Mouse (Mus musculus): ENCODE measurements around the gene Hunk. TPM values are rescaled to one million over a fixed set of nuclear protein-coding genes. Genes with fewer than 3 reads are reported as not detected.

The Hunk gene
- polyA plus RNA-seq, 1 experiment = 19.4 TPM

DNA sequence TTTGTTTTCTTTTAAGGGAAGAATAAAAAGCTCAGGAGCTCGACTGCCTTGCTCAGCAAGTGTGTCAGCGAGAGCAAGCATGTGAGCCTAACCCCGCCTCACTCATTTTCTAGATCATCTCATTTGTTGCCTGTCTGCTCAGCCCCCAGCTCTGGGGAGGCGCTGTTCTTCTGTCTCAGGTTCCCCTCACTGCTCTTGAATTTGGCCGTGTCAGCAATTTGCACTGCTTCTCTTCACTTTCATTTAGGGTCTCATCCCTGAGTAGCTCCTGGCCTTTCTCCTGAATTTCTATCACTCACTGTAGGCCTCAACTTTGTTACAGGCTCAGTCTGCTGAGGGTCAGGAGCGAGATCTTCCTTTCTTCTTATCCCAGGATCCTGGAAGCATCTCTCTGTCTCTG is 53.7 kb downstream of the Hunk start:
- DNase-seq (ENCODE audit: low read depth) = no peak
- TF ChIP-seq POLR2A (IDR thresholded peaks at IDR 0.05; ENCODE audit: borderline replicate concordance, extremely low read depth, insufficient read depth, insufficient read length, poor library complexity, severe bottlenecking) (no peak), CTCF (IDR thresholded peaks at IDR 0.05; ENCODE audit: borderline replicate concordance, extremely low read depth, insufficient read depth, insufficient read length) (no peak)

DNA sequence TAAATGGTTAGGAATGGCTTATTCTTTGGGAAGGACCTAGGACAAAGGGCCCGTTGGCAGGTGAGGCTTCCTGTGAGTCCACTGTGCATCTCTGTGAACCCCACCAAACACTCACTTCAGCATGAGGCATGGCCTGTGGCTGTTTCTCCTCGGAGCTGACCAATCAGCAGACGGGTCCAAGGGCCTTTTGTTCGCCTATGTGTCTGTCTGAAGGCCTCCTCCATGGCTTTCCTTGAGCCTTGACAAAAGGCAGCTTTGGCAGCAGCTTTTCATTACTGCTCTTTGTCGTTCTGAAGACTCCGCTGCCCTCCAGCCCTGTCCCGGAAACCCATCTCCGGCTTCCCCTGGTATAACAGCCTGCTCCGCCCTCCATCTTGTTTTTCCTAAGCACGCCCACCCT is 54.8 kb downstream of the Hunk start:
- no peak for DNase-seq (ENCODE audit: low read depth)
- TF ChIP-seq CTCF (IDR thresholded peaks at IDR 0.05; ENCODE audit: borderline replicate concordance, extremely low read depth, insufficient read depth, insufficient read length) (no peak), POLR2A (IDR thresholded peaks at IDR 0.05; ENCODE audit: borderline replicate concordance, extremely low read depth, insufficient read depth, insufficient read length, poor library complexity, severe bottlenecking) (no peak)

DNA sequence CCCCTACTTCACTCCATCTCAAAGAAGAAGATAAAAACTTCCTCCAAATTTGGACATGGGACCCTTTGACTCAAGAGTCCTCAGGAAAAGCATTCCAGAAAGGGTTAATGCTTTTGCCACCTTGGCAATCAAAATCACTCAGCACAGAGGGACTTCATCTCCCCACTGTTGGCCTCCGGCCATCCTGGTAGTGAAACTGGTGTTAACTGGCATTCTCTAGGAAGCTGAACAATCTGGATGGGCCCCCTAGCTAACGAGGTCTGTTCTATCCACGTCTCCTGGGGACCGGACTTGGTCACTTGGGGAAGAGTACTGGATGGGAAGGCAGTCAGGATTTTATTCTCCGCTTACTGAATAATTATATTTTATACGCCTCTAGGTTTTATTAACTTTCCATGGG is 57.2 kb downstream of the Hunk start:
- peak; percentile 80 for DNase-seq (ENCODE audit: low read depth)
- TF ChIP-seq CTCF (IDR thresholded peaks at IDR 0.05; ENCODE audit: borderline replicate concordance, extremely low read depth, insufficient read depth, insufficient read length) (no peak), POLR2A (IDR thresholded peaks at IDR 0.05; ENCODE audit: borderline replicate concordance, extremely low read depth, insufficient read depth, insufficient read length, poor library complexity, severe bottlenecking) (no peak)

DNA sequence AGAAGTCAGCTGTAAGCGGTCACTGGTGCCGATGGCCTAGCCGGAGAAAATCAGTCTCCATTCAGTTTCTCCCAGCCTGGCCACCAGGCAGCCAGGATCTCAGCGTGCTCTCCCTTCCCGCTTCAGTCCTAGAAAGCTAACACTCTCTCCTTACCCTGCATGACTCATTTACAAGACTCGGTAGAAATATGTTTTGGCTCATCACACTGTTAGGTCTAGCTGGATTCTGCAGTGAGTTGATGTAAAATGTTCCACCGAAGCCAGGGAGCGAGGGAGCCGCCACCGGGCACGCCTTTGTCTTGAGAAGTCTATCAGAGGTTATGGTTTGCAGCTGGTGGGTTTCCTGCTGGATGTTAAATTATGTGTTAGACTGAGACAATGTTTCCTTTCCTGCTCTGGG is 67.4 kb downstream of the Hunk start:
- DNase-seq (ENCODE audit: low read depth) = no peak
- TF ChIP-seq CTCF (IDR thresholded peaks at IDR 0.05; ENCODE audit: borderline replicate concordance, extremely low read depth, insufficient read depth, insufficient read length) (no peak), POLR2A (IDR thresholded peaks at IDR 0.05; ENCODE audit: borderline replicate concordance, extremely low read depth, insufficient read depth, insufficient read length, poor library complexity, severe bottlenecking) (no peak)

DNA sequence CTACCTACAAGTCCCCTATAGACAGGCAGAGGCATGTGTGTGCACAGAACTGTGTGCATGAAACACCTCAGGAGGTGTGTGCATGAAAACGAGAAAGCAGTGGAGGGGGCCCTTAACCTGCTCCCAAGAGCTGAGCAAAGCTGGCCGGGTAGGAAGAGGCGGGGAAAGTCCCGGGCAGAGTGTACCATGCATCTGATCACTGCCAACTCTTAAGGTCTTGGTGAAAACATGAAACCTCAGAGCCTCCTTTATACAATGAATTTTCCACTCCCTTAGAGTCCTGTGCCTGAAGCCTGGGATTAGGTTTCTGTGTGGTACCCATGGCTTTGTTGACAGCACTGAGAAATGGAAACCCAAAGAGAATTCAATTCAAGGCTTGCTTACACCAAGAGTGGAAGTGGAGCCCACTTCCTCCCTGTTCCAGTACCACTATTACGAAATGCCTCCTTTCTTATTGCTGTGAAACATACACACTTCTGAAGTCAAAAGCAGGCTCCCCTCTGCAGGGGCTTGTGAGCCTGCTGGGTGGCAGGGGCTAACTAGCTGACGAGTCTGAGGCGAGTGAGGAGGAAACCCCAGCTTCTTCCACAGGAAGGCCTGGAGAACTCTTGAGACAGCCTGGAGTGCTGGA is 70.8 kb downstream of the Hunk start:
- no peak for DNase-seq (ENCODE audit: low read depth)
- no peak for TF ChIP-seq POLR2A (IDR thresholded peaks at IDR 0.05; ENCODE audit: borderline replicate concordance, extremely low read depth, insufficient read depth, insufficient read length, poor library complexity, severe bottlenecking)
- no peak for TF ChIP-seq CTCF (IDR thresholded peaks at IDR 0.05; ENCODE audit: borderline replicate concordance, extremely low read depth, insufficient read depth, insufficient read length)

DNA sequence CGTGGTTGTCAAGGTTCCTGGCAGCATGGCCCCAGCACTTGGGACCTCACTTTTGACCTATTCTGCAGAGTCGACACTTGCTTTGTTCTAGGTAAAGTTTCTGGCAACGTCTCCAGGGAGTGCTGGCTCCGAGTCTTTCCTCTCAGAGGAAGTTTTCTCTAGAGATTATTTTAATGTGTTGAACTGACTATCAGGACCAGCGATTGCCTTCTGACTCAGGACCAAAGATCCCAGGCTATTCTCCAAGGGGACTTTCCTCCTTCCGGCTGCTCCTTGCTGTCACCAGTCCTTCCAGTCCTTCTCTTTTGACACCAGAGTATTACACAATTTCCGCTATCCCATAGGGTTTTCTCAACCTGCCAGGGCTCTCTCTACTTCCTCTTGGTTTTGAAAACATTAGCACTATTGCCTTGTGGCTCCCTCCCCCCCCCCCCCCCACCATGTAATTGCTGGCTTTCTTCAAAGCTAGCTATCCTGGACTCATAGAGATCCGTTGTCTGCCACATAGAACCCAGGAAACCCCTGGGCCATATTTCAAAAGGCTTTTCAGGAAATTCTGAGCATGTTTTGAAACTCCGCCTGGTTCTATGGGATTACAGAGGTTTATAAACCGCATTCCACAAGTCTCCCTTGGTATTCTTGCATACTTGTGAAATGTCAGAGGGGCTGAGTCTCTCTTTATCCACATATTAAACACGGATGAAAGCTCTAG is 73.2 kb downstream of the Hunk start:
- DNase-seq (ENCODE audit: low read depth) = peak; percentile 90

DNA sequence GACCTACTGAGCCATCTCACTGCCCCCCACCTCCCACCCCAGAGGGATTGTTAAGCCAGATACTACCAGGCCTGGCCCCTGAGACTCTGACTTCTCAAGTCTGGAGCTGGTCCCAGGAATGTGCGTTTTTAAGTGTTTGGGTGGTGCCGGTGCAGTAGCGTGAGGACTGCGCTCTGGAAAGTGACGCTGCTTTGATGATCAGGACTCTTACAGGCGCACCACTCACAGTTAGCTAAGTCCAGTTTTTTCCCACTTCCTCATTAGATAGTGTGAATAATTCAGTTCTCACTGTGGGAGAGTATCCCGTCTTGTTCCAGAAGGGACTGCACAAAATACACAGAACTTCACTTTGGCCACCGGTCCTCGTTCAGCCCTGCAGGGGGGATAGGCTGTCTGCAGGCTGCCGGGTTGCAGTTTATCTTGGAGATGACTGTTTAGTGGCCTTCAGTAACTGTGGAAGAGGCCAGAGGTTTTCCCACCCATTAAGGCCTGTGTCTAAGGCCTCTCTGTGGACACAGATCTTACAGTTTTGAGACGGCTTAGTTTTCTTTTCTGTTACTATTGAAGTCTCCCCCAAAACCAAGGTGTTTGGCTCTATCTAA is 75.6 kb downstream of the Hunk start:
- no peak for TF ChIP-seq POLR2A (IDR thresholded peaks at IDR 0.05; ENCODE audit: borderline replicate concordance, extremely low read depth, insufficient read depth, insufficient read length, poor library complexity, severe bottlenecking)
- TF ChIP-seq CTCF (IDR thresholded peaks at IDR 0.05; ENCODE audit: borderline replicate concordance, extremely low read depth, insufficient read depth, insufficient read length) = no peak
- DNase-seq (ENCODE audit: low read depth) = peak; percentile 28

More for the DNA sequence above, 73.2 kb downstream of the Hunk start:
- TF ChIP-seq POLR2A (IDR thresholded peaks at IDR 0.05; ENCODE audit: borderline replicate concordance, extremely low read depth, insufficient read depth, insufficient read length, poor library complexity, severe bottlenecking) (no peak), CTCF (IDR thresholded peaks at IDR 0.05; ENCODE audit: borderline replicate concordance, extremely low read depth, insufficient read depth, insufficient read length) (no peak)

DNA sequence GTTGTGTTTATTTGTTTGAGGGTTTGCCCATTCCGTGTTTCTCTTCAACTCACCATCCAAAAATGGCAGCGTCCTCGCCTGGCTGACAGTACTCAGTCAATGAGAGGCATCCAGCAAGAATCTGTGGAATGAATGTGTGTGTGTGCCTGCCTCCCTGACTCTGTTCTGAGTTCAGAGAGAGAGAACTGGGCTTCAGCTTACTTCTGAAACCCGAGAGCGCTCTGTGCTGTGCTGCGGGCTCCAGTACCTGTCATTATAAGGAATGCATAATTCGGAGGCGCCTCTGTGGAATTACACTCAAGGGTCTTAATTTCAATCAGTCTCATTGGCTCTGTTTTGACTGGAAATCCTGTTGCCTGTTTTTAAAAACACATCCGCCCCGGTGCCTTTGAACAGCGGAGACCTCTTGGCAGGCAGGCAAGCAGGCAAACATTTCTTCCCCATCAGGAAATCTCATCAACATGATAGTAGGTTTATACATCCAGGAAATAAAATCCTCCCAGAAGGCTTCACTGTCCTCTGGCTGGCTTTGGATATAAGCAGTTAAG is 77.0 kb downstream of the Hunk start:
- TF ChIP-seq POLR2A (IDR thresholded peaks at IDR 0.05; ENCODE audit: borderline replicate concordance, extremely low read depth, insufficient read depth, insufficient read length, poor library complexity, severe bottlenecking) (no peak), CTCF (IDR thresholded peaks at IDR 0.05; ENCODE audit: borderline replicate concordance, extremely low read depth, insufficient read depth, insufficient read length) (no peak)
- peak; percentile 18 for DNase-seq (ENCODE audit: low read depth)

DNA sequence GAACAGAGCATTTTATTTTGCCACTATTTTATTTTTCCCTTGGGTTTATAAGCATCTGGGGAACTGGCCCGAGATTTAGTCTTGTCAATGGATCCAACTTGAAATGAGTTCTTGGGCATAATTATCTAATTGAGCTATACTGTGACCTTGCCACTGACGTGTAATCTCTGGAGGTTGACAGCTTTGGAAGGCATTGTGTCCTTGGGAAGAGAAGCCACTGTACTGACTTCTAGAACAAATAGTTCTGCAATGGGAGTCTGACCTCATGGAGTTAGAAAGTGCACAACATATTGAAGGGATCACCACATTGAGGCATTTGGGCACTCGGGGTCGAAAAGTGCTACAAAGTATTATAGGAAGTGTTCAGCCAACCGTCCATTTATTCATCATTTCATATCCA is 79.3 kb downstream of the Hunk start:
- TF ChIP-seq CTCF (IDR thresholded peaks at IDR 0.05; ENCODE audit: borderline replicate concordance, extremely low read depth, insufficient read depth, insufficient read length) = no peak

DNA sequence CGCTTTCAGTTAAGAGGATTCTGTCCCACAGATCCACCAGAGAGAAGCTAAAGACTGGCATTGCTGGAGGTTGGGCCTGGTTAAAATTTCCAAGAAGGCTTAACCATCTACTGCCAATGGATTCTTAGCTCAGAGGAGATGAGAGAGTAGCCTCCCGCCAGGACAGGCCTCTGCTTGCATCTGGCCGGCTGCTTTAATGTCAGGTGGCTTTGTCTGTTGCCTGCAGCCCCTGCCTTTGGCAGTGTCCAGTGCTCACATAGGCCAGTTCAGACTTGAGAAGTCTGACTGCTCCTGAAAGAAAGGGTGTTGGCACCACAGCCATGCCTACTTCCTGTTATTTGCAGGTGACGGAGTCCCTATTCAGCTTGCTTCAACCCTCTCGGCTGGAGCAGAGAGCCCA is 82.5 kb downstream of the Hunk start:
- DNase-seq (ENCODE audit: low read depth) = no peak
- TF ChIP-seq POLR2A (IDR thresholded peaks at IDR 0.05; ENCODE audit: borderline replicate concordance, extremely low read depth, insufficient read depth, insufficient read length, poor library complexity, severe bottlenecking) = no peak
- TF ChIP-seq CTCF (IDR thresholded peaks at IDR 0.05; ENCODE audit: borderline replicate concordance, extremely low read depth, insufficient read depth, insufficient read length) = no peak

More for the DNA sequence above, 79.3 kb downstream of the Hunk start:
- no peak for DNase-seq (ENCODE audit: low read depth)

DNA sequence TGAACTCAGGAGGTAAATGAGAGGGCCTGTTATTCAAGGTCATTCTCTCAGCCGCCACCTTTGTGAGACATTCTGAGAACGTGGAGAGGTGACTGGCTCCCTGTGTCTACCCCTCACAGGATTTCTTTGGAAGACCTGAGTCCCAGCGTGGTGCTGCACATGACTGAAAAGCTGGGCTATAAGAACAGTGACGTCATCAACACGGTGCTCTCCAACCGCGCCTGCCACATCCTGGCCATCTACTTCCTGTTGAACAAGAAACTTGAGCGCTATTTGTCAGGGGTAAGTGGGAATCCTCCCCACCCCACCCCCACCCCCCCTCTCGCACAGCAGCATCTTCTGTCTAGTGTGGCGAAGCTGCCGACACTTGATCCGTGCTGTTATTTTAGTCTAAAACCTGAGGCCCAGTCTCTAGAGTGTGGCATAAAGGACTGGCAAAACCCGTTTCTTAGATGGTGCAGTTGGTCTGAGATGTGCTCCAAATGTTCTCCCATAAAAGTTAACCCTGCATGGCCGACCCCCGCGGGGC is 90.0 kb downstream of the Hunk start:
- DNase-seq (ENCODE audit: low read depth) = no peak
- TF ChIP-seq POLR2A (IDR thresholded peaks at IDR 0.05; ENCODE audit: borderline replicate concordance, extremely low read depth, insufficient read depth, insufficient read length, poor library complexity, severe bottlenecking) (no peak), CTCF (IDR thresholded peaks at IDR 0.05; ENCODE audit: borderline replicate concordance, extremely low read depth, insufficient read depth, insufficient read length) (no peak)

Data from brain, embryonic 14.5 days (tissue).